Mouse (Mus musculus): Measurements from ENCODE around the gene Fam214a. TPM values are rescaled to one million over a fixed set of nuclear protein-coding genes. Genes with fewer than 3 reads are reported as not detected.
"Not testable (repeated sequence)": the region's sequence is repeated elsewhere in the genome, so short reads cannot be mapped to it uniquely, and the experiment has no call there.

Gene Fam214a
- polyA plus RNA-seq, 1 experiment from 2014 or later: 11.8 TPM

GRCm38 (mm10) chr9:74981663-74982111 lies 29.0 kb downstream of the Fam214a start:
- no peak overlapping the region for H3K27ac ChIP-seq (ENCODE audit: poor library complexity, severe bottlenecking)
- 62% methylated on average over 3 of the region's 3 CpGs for WGBS
- no peak; the same call in 1 of the 2 replicates for ATAC-seq (ENCODE audit: insufficient number of reproducible peaks, low FRiP score)
- H3K4me1 ChIP-seq (replicated peaks): peaks cover 44% of the 10 kb centered on the region
- no peak overlapping the region for H3K9ac ChIP-seq
- H3K36me3 ChIP-seq: no peaks in the 10 kb centered on the region
- no peaks in the 10 kb centered on the region for H3K9me3 ChIP-seq (replicated peaks)
- no peak overlapping the region for H3K4me2 ChIP-seq
- H3K4me3 ChIP-seq: no peak overlapping the region
- H3K27me3 ChIP-seq (replicated peaks): no peaks in the 10 kb centered on the region

DNA sequence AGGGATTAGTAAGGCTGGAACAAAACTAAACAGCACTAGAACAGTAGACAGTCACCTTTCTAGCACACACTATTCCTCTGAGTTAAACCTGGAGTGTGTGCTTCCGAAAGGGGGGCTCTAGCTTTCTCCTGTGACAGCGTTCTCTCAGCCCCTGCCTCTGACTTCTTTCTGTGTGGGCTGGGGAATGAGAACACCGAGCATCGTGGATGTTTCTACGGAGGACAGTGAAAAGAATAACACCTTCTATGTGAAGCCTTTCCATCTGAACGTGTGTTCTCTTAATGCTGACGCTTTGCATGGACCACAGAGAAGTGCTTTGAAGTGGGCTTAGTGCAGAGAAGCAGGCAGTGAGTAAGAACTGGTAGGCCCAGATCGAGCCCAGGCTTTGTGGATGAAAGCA lies 29.5 kb downstream of the Fam214a start:
- Histone ChIP-seq H3K4me1 (replicated peaks) (peaks cover 44% of the 10 kb centered on the region), H3K27me3 (replicated peaks) (no peaks in the 10 kb centered on the region), H3K4me2 (no peak overlapping the region), H3K4me3 (no peak overlapping the region), H3K9me3 (replicated peaks) (no peaks in the 10 kb centered on the region), H3K36me3 (no peaks in the 10 kb centered on the region), H3K27ac (ENCODE audit: poor library complexity, severe bottlenecking) (no peak overlapping the region), H3K9ac (no peak overlapping the region)
- 68% methylated on average over 8 of the region's 8 CpGs for WGBS
- ATAC-seq (ENCODE audit: insufficient number of reproducible peaks, low FRiP score): no peak

DNA sequence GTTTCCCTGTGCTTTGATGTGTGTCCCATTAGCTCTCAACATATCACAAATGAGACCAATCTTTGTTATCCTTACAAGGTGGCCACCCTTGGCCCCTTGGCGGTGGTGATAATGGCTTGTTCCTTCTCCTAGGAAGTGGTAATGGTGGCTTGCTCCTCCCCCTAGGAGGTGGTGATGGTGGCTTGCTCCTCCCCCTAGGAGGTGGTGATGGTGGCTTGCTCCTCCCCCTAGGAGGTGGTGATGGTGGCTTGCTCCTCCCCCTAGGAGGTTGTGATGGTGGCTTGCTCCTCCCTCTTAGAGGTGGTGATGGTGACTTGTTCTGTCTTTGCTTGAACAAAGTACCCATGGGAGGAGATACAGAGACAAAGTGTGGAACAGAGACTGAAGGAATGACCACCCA lies 30.0 kb downstream of the Fam214a start:
- 64% methylated on average over 1 of the region's 1 CpGs for WGBS
- H3K9ac ChIP-seq; H3K27ac ChIP-seq (ENCODE audit: poor library complexity, severe bottlenecking); H3K4me2 ChIP-seq; H3K9me3 ChIP-seq (replicated peaks); H3K4me3 ChIP-seq; ATAC-seq (ENCODE audit: insufficient number of reproducible peaks, low FRiP score); H3K27me3 ChIP-seq (replicated peaks); H3K36me3 ChIP-seq: not testable (repeated sequence)
- peaks cover 43% of the 10 kb centered on the region for H3K4me1 ChIP-seq (replicated peaks)

DNA sequence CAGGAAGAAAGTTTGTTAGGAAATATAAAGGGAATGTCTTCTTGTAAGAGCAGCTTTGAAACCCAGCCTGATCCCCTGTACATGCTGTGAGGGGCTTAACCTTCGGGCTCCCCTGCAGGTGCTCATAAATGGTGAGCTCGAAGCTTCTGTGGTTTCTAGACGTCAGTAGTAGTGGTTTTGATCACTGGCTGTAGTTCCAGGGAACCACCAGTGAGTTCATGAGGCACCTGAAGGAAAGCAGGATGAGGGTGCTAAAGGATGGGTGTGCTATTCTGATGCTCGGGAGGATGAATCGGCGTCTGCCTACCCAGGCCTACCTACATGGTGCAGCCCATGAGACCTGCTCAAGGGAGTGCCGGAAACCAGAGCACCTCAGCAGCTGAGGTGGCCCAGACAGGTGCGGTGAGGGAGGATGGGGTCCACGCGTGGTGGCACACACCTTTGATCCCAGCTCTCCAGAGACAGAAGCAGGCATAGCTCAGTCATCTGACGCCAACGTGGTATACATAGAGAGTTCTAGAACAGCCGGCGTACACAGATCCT lies 32.6 kb downstream of the Fam214a start:
- 82% methylated on average over 14 of the region's 14 CpGs for WGBS
- no peak overlapping the region for H3K9ac ChIP-seq
- no peak overlapping the region for H3K4me3 ChIP-seq
- no peaks in the 10 kb centered on the region for H3K27me3 ChIP-seq (replicated peaks)
- H3K9me3 ChIP-seq (replicated peaks): no peaks in the 10 kb centered on the region
- no peaks in the 10 kb centered on the region for H3K36me3 ChIP-seq
- H3K27ac ChIP-seq (ENCODE audit: poor library complexity, severe bottlenecking): no peak overlapping the region
- H3K4me1 ChIP-seq (replicated peaks): peaks cover 31% of the 10 kb centered on the region
- no peak for ATAC-seq (ENCODE audit: insufficient number of reproducible peaks, low FRiP score)
- no peak overlapping the region for H3K4me2 ChIP-seq

DNA sequence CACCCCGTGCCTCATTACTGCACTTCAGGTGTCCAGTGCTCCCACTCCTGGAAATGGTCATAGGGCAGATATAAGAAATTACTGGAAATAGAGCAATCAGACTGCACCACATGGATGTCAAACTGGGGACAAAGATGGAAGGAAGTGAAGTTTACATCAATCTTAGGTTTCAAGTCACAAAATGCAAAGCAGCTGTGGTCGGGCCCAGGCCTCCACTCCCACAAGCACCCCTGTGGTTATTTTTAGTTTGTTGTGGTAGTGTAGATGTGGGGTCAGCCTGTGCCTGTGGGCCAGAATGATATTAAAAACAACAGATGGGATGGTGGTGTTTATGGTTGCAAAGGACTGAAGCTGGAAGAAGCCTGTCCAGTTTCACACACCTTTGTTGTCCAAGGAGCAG lies 33.1 kb downstream of the Fam214a start:
- no peak for ATAC-seq (ENCODE audit: insufficient number of reproducible peaks, low FRiP score)
- Histone ChIP-seq H3K9ac (no peak overlapping the region), H3K4me2 (no peak overlapping the region), H3K9me3 (replicated peaks) (no peaks in the 10 kb centered on the region), H3K27me3 (replicated peaks) (no peaks in the 10 kb centered on the region), H3K36me3 (no peaks in the 10 kb centered on the region), H3K27ac (ENCODE audit: poor library complexity, severe bottlenecking) (no peak overlapping the region), H3K4me3 (no peak overlapping the region), H3K4me1 (replicated peaks) (peaks cover 28% of the 10 kb centered on the region)
- WGBS: 61% methylated on average over 2 of the region's 2 CpGs

GRCm38 (mm10) chr9:74988893-74989460 lies 36.3 kb downstream of the Fam214a start:
- WGBS: 82% methylated on average over 7 of the region's 7 CpGs
- Histone ChIP-seq H3K9me3 (replicated peaks) (no peaks in the 10 kb centered on the region), H3K4me1 (replicated peaks) (peaks cover 6% of the 10 kb centered on the region), H3K27me3 (replicated peaks) (no peaks in the 10 kb centered on the region), H3K27ac (ENCODE audit: poor library complexity, severe bottlenecking) (no peak overlapping the region), H3K36me3 (no peaks in the 10 kb centered on the region), H3K9ac (no peak overlapping the region), H3K4me3 (no peak overlapping the region), H3K4me2 (no peak overlapping the region)
- no peak for ATAC-seq (ENCODE audit: insufficient number of reproducible peaks, low FRiP score)

DNA sequence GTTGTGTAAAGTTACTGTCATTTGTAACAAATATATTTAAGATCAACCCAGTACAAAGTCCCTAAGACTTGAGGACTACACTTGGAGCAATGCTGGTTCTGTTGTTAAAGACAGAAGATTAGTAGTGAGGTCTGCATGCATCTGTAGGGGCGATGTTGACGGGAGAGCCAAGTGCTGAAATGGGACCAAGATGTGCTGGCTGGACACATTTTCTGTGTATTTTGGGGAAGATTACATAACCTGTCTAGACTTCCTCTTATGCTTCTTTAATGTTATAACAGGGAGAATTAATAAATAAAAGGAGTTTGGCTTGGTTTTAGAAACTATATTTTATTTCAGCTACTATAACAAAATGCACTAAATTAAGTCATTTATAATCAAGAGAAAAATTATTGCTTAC lies 37.3 kb downstream of the Fam214a start:
- H3K4me3 ChIP-seq: no peak overlapping the region
- ATAC-seq (ENCODE audit: insufficient number of reproducible peaks, low FRiP score): no peak
- 81% methylated on average over 2 of the region's 2 CpGs for WGBS
- no peak overlapping the region for H3K27ac ChIP-seq (ENCODE audit: poor library complexity, severe bottlenecking)
- no peaks in the 10 kb centered on the region for H3K27me3 ChIP-seq (replicated peaks)
- H3K4me1 ChIP-seq (replicated peaks): peaks cover 6% of the 10 kb centered on the region
- no peaks in the 10 kb centered on the region for H3K36me3 ChIP-seq
- H3K4me2 ChIP-seq: no peak overlapping the region
- no peaks in the 10 kb centered on the region for H3K9me3 ChIP-seq (replicated peaks)
- H3K9ac ChIP-seq: no peak overlapping the region

- 85% methylated on average over 10 of the region's 10 CpGs for WGBS
- Histone ChIP-seq H3K36me3 (no peaks in the 10 kb centered on the region), H3K4me2 (no peak overlapping the region), H3K9me3 (replicated peaks) (no peaks in the 10 kb centered on the region), H3K9ac (no peak overlapping the region), H3K27me3 (replicated peaks) (no peaks in the 10 kb centered on the region), H3K4me1 (replicated peaks) (peaks cover 5% of the 10 kb centered on the region; the same call in 1 of the 2 replicates), H3K4me3 (no peak overlapping the region), H3K27ac (ENCODE audit: poor library complexity, severe bottlenecking) (no peak overlapping the region)
- ATAC-seq (ENCODE audit: insufficient number of reproducible peaks, low FRiP score): no peak
These were observed 42.0 kb downstream of the Fam214a start for GRCm38 (mm10) chr9:74994611-74995257.

DNA sequence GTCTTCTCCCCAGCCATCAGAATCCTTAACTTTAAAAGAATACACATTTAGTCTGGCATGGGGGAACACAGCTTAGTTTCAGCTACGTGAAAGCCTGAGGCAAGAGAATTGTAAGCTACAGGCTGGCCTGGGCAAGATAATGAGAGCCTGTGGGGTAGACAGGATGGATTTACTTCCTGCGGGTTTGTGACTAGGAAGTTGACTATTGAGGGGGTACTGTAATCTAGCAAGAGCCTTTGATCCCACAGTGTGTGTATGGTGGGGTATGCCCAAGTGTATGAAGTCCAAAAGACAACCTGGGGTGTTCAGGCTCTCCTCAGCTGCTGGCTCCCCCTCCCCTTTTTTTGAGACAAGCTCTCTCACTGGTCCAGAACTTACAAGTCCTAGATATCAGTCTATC lies 43.7 kb downstream of the Fam214a start:
- 42% methylated on average over 2 of the region's 2 CpGs for WGBS
- ATAC-seq (ENCODE audit: insufficient number of reproducible peaks, low FRiP score): no peak

GRCm38 (mm10) chr9:74997976-74998375 lies 45.3 kb downstream of the Fam214a start:
- Histone ChIP-seq H3K4me3 (no peak overlapping the region), H3K4me2 (no peak overlapping the region), H3K9ac (no peak overlapping the region), H3K4me1 (replicated peaks) (peaks cover 21% of the 10 kb centered on the region), H3K27me3 (replicated peaks) (no peaks in the 10 kb centered on the region), H3K36me3 (no peaks in the 10 kb centered on the region), H3K9me3 (replicated peaks) (no peaks in the 10 kb centered on the region), H3K27ac (ENCODE audit: poor library complexity, severe bottlenecking) (no peak overlapping the region)
- no peak for ATAC-seq (ENCODE audit: insufficient number of reproducible peaks, low FRiP score)

More for the DNA sequence above, 43.7 kb downstream of the Fam214a start:
- Histone ChIP-seq H3K9ac (no peak overlapping the region), H3K9me3 (replicated peaks) (no peaks in the 10 kb centered on the region), H3K4me2 (no peak overlapping the region), H3K36me3 (no peaks in the 10 kb centered on the region), H3K4me1 (replicated peaks) (peaks cover 11% of the 10 kb centered on the region), H3K27me3 (replicated peaks) (no peaks in the 10 kb centered on the region), H3K27ac (ENCODE audit: poor library complexity, severe bottlenecking) (no peak overlapping the region), H3K4me3 (no peak overlapping the region)

GRCm38 (mm10) chr9:75001006-75001405 lies 48.3 kb downstream of the Fam214a start:
- Histone ChIP-seq H3K4me3 (no peak overlapping the region), H3K27ac (ENCODE audit: poor library complexity, severe bottlenecking) (no peak overlapping the region), H3K9ac (no peak overlapping the region), H3K9me3 (replicated peaks) (no peaks in the 10 kb centered on the region), H3K27me3 (replicated peaks) (no peaks in the 10 kb centered on the region), H3K4me2 (no peak overlapping the region), H3K4me1 (replicated peaks) (peaks cover 21% of the 10 kb centered on the region), H3K36me3 (peaks cover 6% of the 10 kb centered on the region)
- 74% methylated on average over 6 of the region's 6 CpGs for WGBS
- ATAC-seq (ENCODE audit: insufficient number of reproducible peaks, low FRiP score): no peak

Data from heart, embryonic 12.5 days (tissue).